Mouse (Mus musculus): Measurements from ENCODE around the gene Hdac7. TPM values are rescaled to one million over a fixed set of nuclear protein-coding genes. Genes with fewer than 3 reads are reported as not detected.

Gene Hdac7
- polyA plus RNA-seq, 1 experiment = not detected

DNA sequence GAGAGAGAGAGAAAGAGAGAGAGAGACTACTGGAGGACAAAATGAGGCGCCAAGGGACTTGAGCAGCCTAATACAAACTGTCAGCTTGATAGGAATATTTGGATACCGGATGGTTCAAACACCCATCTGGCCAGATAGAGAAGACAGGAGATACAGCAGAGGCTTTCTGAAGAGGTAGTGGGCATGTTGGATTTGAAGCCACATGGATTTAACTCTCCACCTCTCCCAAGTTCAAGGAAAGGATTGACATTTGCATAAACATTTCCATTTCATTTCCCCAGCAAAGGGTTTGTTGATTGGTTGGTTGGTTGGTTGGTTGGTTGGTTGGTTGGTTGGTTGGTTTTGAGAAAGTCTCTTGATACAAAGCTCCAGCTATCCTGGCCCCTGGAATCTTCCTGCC, 3.6 kb upstream of the Hdac7 start:
- WGBS = 100% methylated on average over 2 of the region's 2 CpGs

GRCm38 (mm10) chr15:97847285-97847684, 3.0 kb upstream of the Hdac7 start:
- Histone ChIP-seq H3K27ac (ENCODE audit: insufficient read depth, low read depth, low read length) (no peak overlapping the region), H3K4me3 (ENCODE audit: insufficient read depth, low read depth, low read length) (no peak overlapping the region), H3K4me1 (ENCODE audit: control insufficient read depth, insufficient read depth, low read length) (peaks cover 4% of the 10 kb centered on the region)
- TF ChIP-seq POLR2A (IDR thresholded peaks at IDR 0.05; ENCODE audit: insufficient read depth, low read depth, low read length) (no peak), CTCF (IDR thresholded peaks at IDR 0.05; ENCODE audit: insufficient read depth, low read depth, low read length) (no peak)
- WGBS = 93% methylated on average over 4 of the region's 4 CpGs

More for the DNA sequence above, 3.6 kb upstream of the Hdac7 start:
- Histone ChIP-seq H3K4me1 (ENCODE audit: control insufficient read depth, insufficient read depth, low read length) (peaks cover 4% of the 10 kb centered on the region), H3K27ac (ENCODE audit: insufficient read depth, low read depth, low read length) (no peak overlapping the region), H3K4me3 (ENCODE audit: insufficient read depth, low read depth, low read length) (no peak overlapping the region)
- TF ChIP-seq POLR2A (IDR thresholded peaks at IDR 0.05; ENCODE audit: insufficient read depth, low read depth, low read length) = no peak
- no peak for TF ChIP-seq CTCF (IDR thresholded peaks at IDR 0.05; ENCODE audit: insufficient read depth, low read depth, low read length)

DNA sequence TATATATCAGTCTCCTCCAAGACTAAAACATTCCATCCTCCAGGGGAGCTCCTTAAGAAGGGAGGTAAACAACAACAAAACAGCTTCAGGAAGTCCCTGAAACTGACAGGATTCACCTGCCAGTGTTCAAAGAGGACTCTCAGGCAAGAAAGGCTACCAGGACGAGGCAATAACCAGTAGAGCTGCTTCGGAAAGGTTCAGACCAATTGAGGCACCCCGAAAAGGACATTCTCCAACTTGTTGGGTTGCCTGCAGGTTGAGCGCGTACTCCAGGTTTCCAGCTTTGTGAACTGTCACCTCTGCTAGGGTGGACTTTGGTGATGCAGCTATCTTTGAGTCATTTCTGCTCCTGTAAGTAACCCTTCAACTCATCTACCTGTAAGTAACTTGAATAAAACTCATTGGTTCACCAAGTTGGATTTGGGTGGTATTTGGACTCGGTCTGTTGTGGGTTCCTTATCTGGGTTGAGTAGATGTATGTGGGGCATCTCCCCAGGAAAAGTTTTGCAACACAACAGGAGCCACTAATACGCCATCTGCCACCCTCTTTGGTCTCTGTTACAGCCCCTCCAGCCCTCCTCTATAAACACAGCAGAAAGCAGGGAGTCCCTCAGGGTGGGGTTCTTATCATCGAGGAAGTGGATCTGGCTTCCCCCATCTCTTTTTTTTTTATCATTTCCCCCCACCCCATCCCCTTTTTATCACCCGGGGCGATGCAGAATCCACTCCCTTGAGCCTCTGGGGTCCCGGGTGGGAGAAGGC, 2.0 kb upstream of the Hdac7 start:
- 93% methylated on average over 11 of the region's 11 CpGs for WGBS
- no peak overlapping the region for H3K4me3 ChIP-seq (ENCODE audit: insufficient read depth, low read depth, low read length)
- peaks cover 4% of the 10 kb centered on the region for H3K4me1 ChIP-seq (ENCODE audit: control insufficient read depth, insufficient read depth, low read length)
- no peak overlapping the region for H3K27ac ChIP-seq (ENCODE audit: insufficient read depth, low read depth, low read length)
- TF ChIP-seq POLR2A (IDR thresholded peaks at IDR 0.05; ENCODE audit: insufficient read depth, low read depth, low read length) (no peak), CTCF (IDR thresholded peaks at IDR 0.05; ENCODE audit: insufficient read depth, low read depth, low read length) (no peak)

- H3K27ac ChIP-seq (ENCODE audit: insufficient read depth, low read depth, low read length) = no peak overlapping the region
- 95% methylated on average over 7 of the region's 7 CpGs for WGBS
- TF ChIP-seq CTCF (IDR thresholded peaks at IDR 0.05; ENCODE audit: insufficient read depth, low read depth, low read length) = no peak
- TF ChIP-seq POLR2A (IDR thresholded peaks at IDR 0.05; ENCODE audit: insufficient read depth, low read depth, low read length) = no peak
These were observed 1.1 kb downstream of the Hdac7 start for GRCm38 (mm10) chr15:97843247-97843651.

GRCm38 (mm10) chr15:97842058-97842457, 2.2 kb downstream of the Hdac7 start:
- H3K4me1 ChIP-seq (ENCODE audit: control insufficient read depth, insufficient read depth, low read length) = peaks cover 10% of the 10 kb centered on the region
- TF ChIP-seq POLR2A (IDR thresholded peaks at IDR 0.05; ENCODE audit: insufficient read depth, low read depth, low read length) (no peak), CTCF (IDR thresholded peaks at IDR 0.05; ENCODE audit: insufficient read depth, low read depth, low read length) (no peak)
- H3K4me3 ChIP-seq (ENCODE audit: insufficient read depth, low read depth, low read length) = no peak overlapping the region
- 92% methylated on average over 6 of the region's 6 CpGs for WGBS
- H3K27ac ChIP-seq (ENCODE audit: insufficient read depth, low read depth, low read length) = no peak overlapping the region

More at GRCm38 (mm10) chr15:97843247-97843651, 1.1 kb downstream of the Hdac7 start:
- no peak overlapping the region for H3K4me3 ChIP-seq (ENCODE audit: insufficient read depth, low read depth, low read length)
- peaks cover 4% of the 10 kb centered on the region; the same call in 1 of the 2 replicates for H3K4me1 ChIP-seq (ENCODE audit: control insufficient read depth, insufficient read depth, low read length)

DNA sequence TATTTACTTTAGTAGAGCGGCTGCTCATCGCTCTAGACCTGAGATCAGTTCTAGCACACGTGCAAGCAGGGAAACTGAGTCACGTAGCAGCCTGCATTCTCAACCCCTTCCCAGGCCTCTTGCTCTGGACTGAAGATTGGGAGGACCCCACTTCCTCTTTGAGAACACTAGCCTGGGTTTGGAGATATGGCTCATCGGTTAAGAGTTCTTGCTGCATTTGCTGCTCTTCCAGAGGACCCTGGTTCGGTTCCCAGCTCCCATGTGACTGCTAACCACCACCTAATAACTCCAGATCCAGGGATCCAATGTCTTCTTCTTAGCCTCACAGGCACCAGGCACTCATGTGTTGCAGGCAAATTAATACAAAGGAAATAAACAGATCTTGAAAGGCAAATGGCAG, 2.9 kb downstream of the Hdac7 start:
- no peak for TF ChIP-seq CTCF (IDR thresholded peaks at IDR 0.05; ENCODE audit: insufficient read depth, low read depth, low read length)
- TF ChIP-seq POLR2A (IDR thresholded peaks at IDR 0.05; ENCODE audit: insufficient read depth, low read depth, low read length) = no peak
- Histone ChIP-seq H3K4me3 (ENCODE audit: insufficient read depth, low read depth, low read length) (no peak overlapping the region), H3K27ac (ENCODE audit: insufficient read depth, low read depth, low read length) (no peak overlapping the region), H3K4me1 (ENCODE audit: control insufficient read depth, insufficient read depth, low read length) (peaks cover 10% of the 10 kb centered on the region)
- 93% methylated on average over 6 of the region's 6 CpGs for WGBS

GRCm38 (mm10) chr15:97840781-97841180, 3.5 kb downstream of the Hdac7 start:
- Histone ChIP-seq H3K27ac (ENCODE audit: insufficient read depth, low read depth, low read length) (no peak overlapping the region), H3K4me3 (ENCODE audit: insufficient read depth, low read depth, low read length) (no peak overlapping the region), H3K4me1 (ENCODE audit: control insufficient read depth, insufficient read depth, low read length) (peaks cover 13% of the 10 kb centered on the region)
- TF ChIP-seq POLR2A (IDR thresholded peaks at IDR 0.05; ENCODE audit: insufficient read depth, low read depth, low read length) = no peak
- TF ChIP-seq CTCF (IDR thresholded peaks at IDR 0.05; ENCODE audit: insufficient read depth, low read depth, low read length) = no peak
- 86% methylated on average over 1 of the region's 1 CpGs for WGBS

- 67% methylated on average over 3 of the region's 3 CpGs for WGBS
- no peak overlapping the region for H3K27ac ChIP-seq (ENCODE audit: insufficient read depth, low read depth, low read length)
- peaks cover 13% of the 10 kb centered on the region for H3K4me1 ChIP-seq (ENCODE audit: control insufficient read depth, insufficient read depth, low read length)
- H3K4me3 ChIP-seq (ENCODE audit: insufficient read depth, low read depth, low read length) = no peak overlapping the region
- TF ChIP-seq POLR2A (IDR thresholded peaks at IDR 0.05; ENCODE audit: insufficient read depth, low read depth, low read length) (no peak), CTCF (IDR thresholded peaks at IDR 0.05; ENCODE audit: insufficient read depth, low read depth, low read length) (no peak)
These were observed 4.3 kb downstream of the Hdac7 start for GRCm38 (mm10) chr15:97839991-97840455.

GRCm38 (mm10) chr15:97839473-97839872, 4.8 kb downstream of the Hdac7 start:
- TF ChIP-seq POLR2A (IDR thresholded peaks at IDR 0.05; ENCODE audit: insufficient read depth, low read depth, low read length) (no peak), CTCF (IDR thresholded peaks at IDR 0.05; ENCODE audit: insufficient read depth, low read depth, low read length) (no peak)
- Histone ChIP-seq H3K4me3 (ENCODE audit: insufficient read depth, low read depth, low read length) (no peak overlapping the region), H3K27ac (ENCODE audit: insufficient read depth, low read depth, low read length) (no peak overlapping the region), H3K4me1 (ENCODE audit: control insufficient read depth, insufficient read depth, low read length) (peaks cover 13% of the 10 kb centered on the region)
- WGBS = 88% methylated on average over 4 of the region's 4 CpGs

Data from olfactory bulb, adult 2 months (tissue).